Mouse (Mus musculus): ENCODE measurements around the gene Fbxw10. TPM values are rescaled to one million over a fixed set of nuclear protein-coding genes. Genes with fewer than 3 reads are reported as not detected.
A peak's percentile ranks its signal among the peaks of the same experiment; 100 is the strongest.

Gene Fbxw10
- polyA plus RNA-seq, 1 experiment from 2014 or later: 0.77 TPM

- Histone ChIP-seq H3K4me2 (replicated peaks) (peak within 1 kb of the TSS; percentile 74), H3K36me3 (no peaks in the 10 kb centered on the region), H3K27ac (peak within 1 kb of the TSS; percentile 76), H3K27me3 (no peaks in the 10 kb centered on the region), H3K9me3 (no peaks in the 10 kb centered on the region), H3K9ac (peak within 1 kb of the TSS; percentile 52), H3K4me3 (peak within 1 kb of the TSS; percentile 54), H3K4me1 (peaks cover 19% of the 10 kb centered on the region)
- ATAC-seq (ENCODE audit: insufficient number of reproducible peaks, insufficient read depth, low FRiP score, low TSS enrichment): peak; percentile 83
- 3% methylated on average over 15 of the region's 15 CpGs for WGBS
Observed at GRCm38 (mm10) chr11:62820059-62820541, 26.8 kb upstream of the Fbxw10 start, which contains the start of gene Trim16. Gene Trim16 (plus strand): TSS chr11:62820231.

GRCm38 (mm10) chr11:62820661-62821437 is 26.0 kb upstream of the Fbxw10 start:
- Histone ChIP-seq H3K4me2 (replicated peaks) (peak overlapping the region; percentile 74), H3K36me3 (no peaks in the 10 kb centered on the region), H3K4me1 (peaks cover 19% of the 10 kb centered on the region), H3K27ac (peak overlapping the region; percentile 76), H3K9ac (peak overlapping the region; percentile 52), H3K4me3 (peak overlapping the region; percentile 54), H3K27me3 (no peaks in the 10 kb centered on the region), H3K9me3 (no peaks in the 10 kb centered on the region)
- WGBS: 17% methylated on average over 16 of the region's 16 CpGs
- peak; percentile 19; the same call in 1 of the 2 replicates for ATAC-seq (ENCODE audit: insufficient number of reproducible peaks, insufficient read depth, low FRiP score, low TSS enrichment)

- no peaks in the 10 kb centered on the region for H3K27me3 ChIP-seq
- WGBS: 64% methylated on average over 5 of the region's 5 CpGs
- no peak overlapping the region; the same call in 1 of the 2 replicates for H3K9ac ChIP-seq
- peak overlapping the region; percentile 74 for H3K4me2 ChIP-seq (replicated peaks)
- peaks cover 14% of the 10 kb centered on the region for H3K4me1 ChIP-seq
- H3K27ac ChIP-seq: no peak overlapping the region
- no peaks in the 10 kb centered on the region for H3K36me3 ChIP-seq
- ATAC-seq (ENCODE audit: insufficient number of reproducible peaks, insufficient read depth, low FRiP score, low TSS enrichment): no peak
- H3K9me3 ChIP-seq: no peaks in the 10 kb centered on the region
- peak overlapping the region; percentile 21 for H3K4me3 ChIP-seq
Observed at GRCm38 (mm10) chr11:62821893-62822292, 25.0 kb upstream of the Fbxw10 start.

GRCm38 (mm10) chr11:62824211-62824610 is 22.7 kb upstream of the Fbxw10 start:
- 64% methylated on average over 7 of the region's 7 CpGs for WGBS
- Histone ChIP-seq H3K36me3 (no peaks in the 10 kb centered on the region), H3K27me3 (no peaks in the 10 kb centered on the region), H3K4me2 (replicated peaks) (no peak overlapping the region), H3K4me1 (peaks cover 14% of the 10 kb centered on the region), H3K4me3 (no peak overlapping the region), H3K9me3 (no peaks in the 10 kb centered on the region), H3K9ac (no peak overlapping the region), H3K27ac (no peak overlapping the region)
- ATAC-seq (ENCODE audit: insufficient number of reproducible peaks, insufficient read depth, low FRiP score, low TSS enrichment): no peak

- Histone ChIP-seq H3K27ac (no peak overlapping the region), H3K4me1 (peaks cover 13% of the 10 kb centered on the region), H3K4me2 (replicated peaks) (no peak overlapping the region), H3K27me3 (no peaks in the 10 kb centered on the region), H3K4me3 (no peak overlapping the region), H3K9me3 (no peaks in the 10 kb centered on the region), H3K36me3 (no peaks in the 10 kb centered on the region), H3K9ac (no peak overlapping the region)
- 77% methylated on average over 9 of the region's 9 CpGs for WGBS
- ATAC-seq (ENCODE audit: insufficient number of reproducible peaks, insufficient read depth, low FRiP score, low TSS enrichment): no peak
Observed at GRCm38 (mm10) chr11:62825222-62826105, 21.4 kb upstream of the Fbxw10 start.

GRCm38 (mm10) chr11:62826106-62826733 is 20.6 kb upstream of the Fbxw10 start:
- 67% methylated on average over 6 of the region's 6 CpGs for WGBS
- no peak overlapping the region for H3K27ac ChIP-seq
- no peak overlapping the region for H3K4me2 ChIP-seq (replicated peaks)
- no peaks in the 10 kb centered on the region for H3K9me3 ChIP-seq
- no peak overlapping the region for H3K9ac ChIP-seq
- H3K4me3 ChIP-seq: no peak overlapping the region
- no peaks in the 10 kb centered on the region for H3K27me3 ChIP-seq
- no peak for ATAC-seq (ENCODE audit: insufficient number of reproducible peaks, insufficient read depth, low FRiP score, low TSS enrichment)
- H3K36me3 ChIP-seq: 0 out of 2 replicates have a peak, but pooled peaks cover under 1% of the 10 kb centered on the region
- peaks cover 6% of the 10 kb centered on the region; the same call in 1 of the 2 replicates for H3K4me1 ChIP-seq

GRCm38 (mm10) chr11:62827135-62827534 is 19.7 kb upstream of the Fbxw10 start:
- no peaks in the 10 kb centered on the region for H3K4me1 ChIP-seq
- WGBS: 94% methylated on average over 4 of the region's 4 CpGs
- H3K4me2 ChIP-seq (replicated peaks): no peak overlapping the region
- H3K9me3 ChIP-seq: no peaks in the 10 kb centered on the region
- no peak for ATAC-seq (ENCODE audit: insufficient number of reproducible peaks, insufficient read depth, low FRiP score, low TSS enrichment)
- H3K9ac ChIP-seq: no peak overlapping the region
- H3K4me3 ChIP-seq: no peak overlapping the region
- no peak overlapping the region for H3K27ac ChIP-seq
- 0 out of 2 replicates have a peak, but pooled peaks cover 8% of the 10 kb centered on the region for H3K36me3 ChIP-seq
- no peaks in the 10 kb centered on the region for H3K27me3 ChIP-seq

- 0 out of 2 replicates have a peak, but pooled peaks cover 8% of the 10 kb centered on the region for H3K36me3 ChIP-seq
- H3K4me1 ChIP-seq: no peaks in the 10 kb centered on the region
- ATAC-seq (ENCODE audit: insufficient number of reproducible peaks, insufficient read depth, low FRiP score, low TSS enrichment): no peak
- H3K27ac ChIP-seq: no peak overlapping the region
- H3K9ac ChIP-seq: no peak overlapping the region
- H3K27me3 ChIP-seq: no peaks in the 10 kb centered on the region
- H3K4me3 ChIP-seq: no peak overlapping the region
- no peak overlapping the region for H3K4me2 ChIP-seq (replicated peaks)
- no peaks in the 10 kb centered on the region for H3K9me3 ChIP-seq
- WGBS: 78% methylated on average over 3 of the region's 3 CpGs
Observed at GRCm38 (mm10) chr11:62827911-62828310, 19.0 kb upstream of the Fbxw10 start.

GRCm38 (mm10) chr11:62830387-62830786 is 16.5 kb upstream of the Fbxw10 start:
- no peak for ATAC-seq (ENCODE audit: insufficient number of reproducible peaks, insufficient read depth, low FRiP score, low TSS enrichment)
- Histone ChIP-seq H3K27me3 (no peaks in the 10 kb centered on the region), H3K4me2 (replicated peaks) (no peak overlapping the region), H3K4me3 (no peak overlapping the region), H3K36me3 (0 out of 2 replicates have a peak, but pooled peaks cover 8% of the 10 kb centered on the region), H3K9me3 (no peaks in the 10 kb centered on the region), H3K4me1 (no peaks in the 10 kb centered on the region), H3K27ac (no peak overlapping the region), H3K9ac (no peak overlapping the region)
- 85% methylated on average over 2 of the region's 2 CpGs for WGBS

GRCm38 (mm10) chr11:62831906-62832305 is 15.0 kb upstream of the Fbxw10 start:
- Histone ChIP-seq H3K4me2 (replicated peaks) (no peak overlapping the region), H3K4me1 (no peaks in the 10 kb centered on the region), H3K27me3 (no peaks in the 10 kb centered on the region), H3K4me3 (no peak overlapping the region), H3K36me3 (peaks cover 8% of the 10 kb centered on the region; the same call in 1 of the 2 replicates), H3K27ac (no peak overlapping the region), H3K9ac (no peak overlapping the region), H3K9me3 (no peaks in the 10 kb centered on the region)
- ATAC-seq (ENCODE audit: insufficient number of reproducible peaks, insufficient read depth, low FRiP score, low TSS enrichment): no peak

GRCm38 (mm10) chr11:62844562-62844961 is 2.3 kb upstream of the Fbxw10 start:
- Histone ChIP-seq H3K4me3 (no peak overlapping the region), H3K36me3 (peaks cover 4% of the 10 kb centered on the region; the same call in 1 of the 2 replicates), H3K27ac (no peak overlapping the region), H3K27me3 (no peaks in the 10 kb centered on the region), H3K4me2 (replicated peaks) (no peak overlapping the region), H3K9me3 (no peaks in the 10 kb centered on the region), H3K4me1 (peaks cover 12% of the 10 kb centered on the region), H3K9ac (no peak overlapping the region)
- 88% methylated on average over 5 of the region's 5 CpGs for WGBS
- no peak for ATAC-seq (ENCODE audit: insufficient number of reproducible peaks, insufficient read depth, low FRiP score, low TSS enrichment)

Data from embryonic facial prominence, embryonic 12.5 days (tissue).